Mouse (Mus musculus) intestine, embryonic 16.5 days (tissue): ENCODE data around the gene Klhl35. TPM values are rescaled to one million over a fixed set of nuclear protein-coding genes. Genes with fewer than 3 reads are reported as not detected.

ENCODE experiments used
- ATAC-seq: fragments of 200-750 bp; cut with Nextera tagmentation; 2 replicates; pipeline ENCODE4 v1.8.0; 2017; ENCODE audit warnings: moderate TSS enrichment, moderate library complexity
- H3K27ac ChIP-seq: fragments of 300-500 bp; sonication (generic); 2 replicates; pipeline ENCODE4 v1.5.1; 2014; ENCODE audit warnings: mild to moderate bottlenecking, low read length
- H3K27me3 ChIP-seq: fragments of 300-500 bp; sonication (generic); replicated peaks from 2 replicates; pipeline ENCODE4 v1.6.1; 2014; ENCODE audit warnings: low read length, control low read depth, mixed read lengths; ENCODE audit not compliant: control insufficient read depth, insufficient read depth
- H3K36me3 ChIP-seq: fragments of 300-500 bp; sonication (generic); 2 replicates; pipeline ENCODE4 v1.6.1; 2014; ENCODE audit warnings: low read length, control low read depth; ENCODE audit not compliant: control insufficient read depth, insufficient read depth
- H3K4me1 ChIP-seq: fragments of 300-500 bp; sonication (generic); 2 replicates; pipeline ENCODE4 v1.6.1; 2014; ENCODE audit warnings: low read length, control low read depth, mixed read lengths; ENCODE audit not compliant: control insufficient read depth, insufficient read depth
- H3K4me2 ChIP-seq: fragments of 300-500 bp; sonication (generic); 2 replicates; pipeline ENCODE4 v1.6.1; 2014; ENCODE audit warnings: low read depth, low read length, control low read depth
- H3K4me3 ChIP-seq: fragments of 300-500 bp; sonication (generic); 2 replicates; pipeline ENCODE4 v1.5.1; 2014; ENCODE audit warnings: mild to moderate bottlenecking, low read length
- H3K9ac ChIP-seq: fragments of 300-500 bp; sonication (generic); 2 replicates; pipeline ENCODE4 v1.6.1; 2014; ENCODE audit warnings: low read depth, low read length
- H3K9me3 ChIP-seq: fragments of 300-500 bp; sonication (generic); 2 replicates; pipeline ENCODE4 v1.6.1; 2016; ENCODE audit warnings: low read length, control low read depth; ENCODE audit not compliant: control insufficient read depth
- WGBS: fragments of 180-500 bp; shearing (Covaris S2); extraction: QIAGEN DNeasy Blood & Tissue Kit; methylation state at CpG from one replicate; pipeline ENCODE4 v1.1.7; 2014; 5-methylcytosine and 5-hydroxymethylcytosine counted together
- polyA plus RNA-seq: library from polyadenylated mRNA; unstranded; fragments of >200 nt; fragmentation: Nextera tagmentation; extraction: Ambion mirVana; gene quantifications from 2 replicates; pipeline ENCODE4 v1.2.1, GENCODE M21; 2015

Klhl35 gene
- polyA plus RNA-seq, 1 experiment from 2014 or later, result 0.15 TPM

- Histone ChIP-seq H3K27ac (no peak overlapping the region), H3K4me3 (no peak overlapping the region), H3K4me2 (no peak overlapping the region), H3K9ac (no peak overlapping the region), H3K9me3 (no peaks in the 10 kb centered on the region), H3K4me1 (peaks cover 29% of the 10 kb centered on the region), H3K36me3 (peaks cover 16% of the 10 kb centered on the region), H3K27me3 (no peaks in the 10 kb centered on the region)
- 44% methylated on average over 3 of the region's 3 CpGs for WGBS
- ATAC-seq, result no peak
Measured at GRCm38 (mm10) chr7:99476558-99477114, 10.8 kb downstream of the Klhl35 start.

GRCm38 (mm10) chr7:99477235-99477634, 11.4 kb downstream of the Klhl35 start:
- H3K9ac ChIP-seq, result no peak overlapping the region
- H3K9me3 ChIP-seq, result no peaks in the 10 kb centered on the region
- no peak overlapping the region for H3K27ac ChIP-seq
- H3K27me3 ChIP-seq, result no peaks in the 10 kb centered on the region
- no peak for ATAC-seq
- WGBS, result 87% methylated on average over 5 of the region's 5 CpGs
- H3K4me2 ChIP-seq, result no peak overlapping the region
- H3K36me3 ChIP-seq, result peaks cover 20% of the 10 kb centered on the region
- H3K4me3 ChIP-seq, result no peak overlapping the region
- H3K4me1 ChIP-seq, result peaks cover 35% of the 10 kb centered on the region

DNA sequence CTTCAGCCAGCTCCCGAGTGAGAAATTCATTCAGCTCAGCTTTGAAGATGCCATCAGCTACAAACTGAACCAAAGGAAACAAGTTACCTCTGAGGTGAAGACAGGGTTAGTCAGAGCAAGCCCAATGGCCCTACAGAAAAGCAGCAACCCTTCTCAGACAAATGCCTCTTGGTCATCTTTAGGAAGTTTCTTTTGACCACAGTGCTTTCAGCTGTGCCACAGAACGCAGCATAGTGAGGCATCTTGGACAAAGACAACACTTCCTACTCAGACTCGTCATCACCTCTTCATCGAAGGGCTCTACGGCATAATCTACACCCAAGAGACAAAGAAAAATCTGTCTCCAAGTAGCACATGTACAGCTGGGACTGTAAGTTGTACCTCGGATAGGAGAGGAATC, 16.8 kb downstream of the Klhl35 start:
- Histone ChIP-seq H3K27ac (peak overlapping the region; percentile 79), H3K4me2 (peak overlapping the region; percentile 89), H3K36me3 (peaks cover 16% of the 10 kb centered on the region), H3K9ac (peak overlapping the region; percentile 88), H3K9me3 (no peaks in the 10 kb centered on the region), H3K27me3 (no peaks in the 10 kb centered on the region), H3K4me3 (peak overlapping the region; percentile 70), H3K4me1 (peaks cover 22% of the 10 kb centered on the region)
- no peak for ATAC-seq
- 1% methylated on average over 6 of the region's 6 CpGs for WGBS

- H3K4me1 ChIP-seq, result peaks cover 22% of the 10 kb centered on the region
- peak within 1 kb of the TSS; percentile 79 for H3K27ac ChIP-seq
- no peaks in the 10 kb centered on the region for H3K9me3 ChIP-seq
- H3K4me2 ChIP-seq, result peak within 1 kb of the TSS; percentile 89
- peak within 1 kb of the TSS; percentile 70 for H3K4me3 ChIP-seq
- peak within 1 kb of the TSS; percentile 88 for H3K9ac ChIP-seq
- under 1% methylated on average over 45 of the region's 45 CpGs for WGBS
- H3K36me3 ChIP-seq, result peaks cover 13% of the 10 kb centered on the region
- peak; percentile 95 for ATAC-seq
- H3K27me3 ChIP-seq, result no peaks in the 10 kb centered on the region
Measured at GRCm38 (mm10) chr7:99483271-99483923, 17.6 kb downstream of the Klhl35 start, which contains the start of gene Rps3. Gene Rps3 (minus strand): TSS chr7:99483738.

DNA sequence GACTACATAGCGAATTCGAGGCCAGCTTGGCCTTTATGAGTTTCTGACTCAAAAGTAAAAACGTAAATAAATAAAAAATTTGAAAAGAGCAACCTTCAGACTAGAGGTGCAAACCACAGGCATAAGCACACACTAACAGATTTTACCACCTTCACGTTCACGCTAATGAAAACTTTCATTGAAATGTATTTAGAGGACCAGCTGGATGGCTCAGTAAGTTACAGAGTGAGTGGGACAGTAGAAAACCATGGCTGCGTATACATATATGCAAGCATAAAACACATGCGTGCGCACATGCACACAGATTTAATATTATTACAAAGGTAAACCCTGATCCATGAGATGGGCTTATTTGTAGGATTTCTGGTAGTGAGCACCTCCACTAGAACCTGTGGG, 18.1 kb downstream of the Klhl35 start:
- no peaks in the 10 kb centered on the region for H3K27me3 ChIP-seq
- H3K9me3 ChIP-seq, result no peaks in the 10 kb centered on the region
- no peak overlapping the region for H3K9ac ChIP-seq
- H3K36me3 ChIP-seq, result peaks cover 12% of the 10 kb centered on the region
- peak; percentile 22 for ATAC-seq
- 42% methylated on average over 8 of the region's 8 CpGs for WGBS
- H3K4me2 ChIP-seq, result peak overlapping the region; percentile 39
- H3K4me3 ChIP-seq, result peak overlapping the region; percentile 27
- peaks cover 22% of the 10 kb centered on the region for H3K4me1 ChIP-seq
- H3K27ac ChIP-seq, result 0 out of 2 replicates have a peak overlapping the region, but pooled peaks have one; percentile 8

DNA sequence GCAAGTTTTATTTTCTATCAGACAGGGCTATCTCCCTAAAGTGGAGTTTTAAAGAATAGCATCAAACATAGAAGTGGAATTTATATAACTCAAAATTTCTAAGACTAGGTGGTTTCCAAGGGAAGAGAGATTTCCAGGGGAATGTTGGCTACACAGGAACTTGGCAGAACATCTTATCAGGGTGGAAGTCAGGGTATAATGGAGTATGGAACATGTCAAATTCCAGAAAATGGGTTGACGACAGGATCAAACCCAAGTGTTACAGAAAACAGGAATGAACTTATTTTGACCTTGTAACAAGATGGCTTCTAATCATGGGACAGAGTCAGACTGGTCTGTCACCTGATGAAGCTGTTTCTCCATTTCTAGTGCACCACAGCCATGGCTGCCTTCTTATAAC, 18.9 kb downstream of the Klhl35 start:
- 82% methylated on average over 1 of the region's 1 CpGs for WGBS
- Histone ChIP-seq H3K4me2 (no peak overlapping the region), H3K36me3 (peaks cover 8% of the 10 kb centered on the region), H3K9me3 (no peaks in the 10 kb centered on the region), H3K4me3 (no peak overlapping the region), H3K27me3 (no peaks in the 10 kb centered on the region), H3K27ac (no peak overlapping the region), H3K4me1 (peaks cover 22% of the 10 kb centered on the region), H3K9ac (no peak overlapping the region)
- ATAC-seq, result no peak

DNA sequence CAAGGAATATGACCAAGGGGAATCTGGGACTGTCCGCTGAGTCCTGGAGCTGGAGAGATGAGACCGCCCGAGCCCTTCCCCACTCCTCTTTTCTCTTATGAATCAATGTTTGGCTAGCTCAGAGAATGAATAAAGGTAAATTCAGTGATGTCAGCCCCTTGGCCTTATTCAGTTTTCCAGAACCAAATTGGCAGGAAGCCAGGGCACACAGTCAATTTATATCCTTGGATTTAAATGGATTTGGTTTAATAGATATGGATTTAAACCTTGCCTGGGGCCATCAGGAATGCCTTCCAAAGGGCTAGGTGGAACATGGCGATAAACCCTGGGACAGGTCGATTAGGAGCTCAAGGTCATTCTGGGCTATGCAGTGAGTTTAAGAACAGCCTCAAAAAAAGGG, 23.9 kb downstream of the Klhl35 start:
- WGBS, result 68% methylated on average over 5 of the region's 5 CpGs
- Histone ChIP-seq H3K9ac (no peak overlapping the region), H3K36me3 (no peaks in the 10 kb centered on the region), H3K4me2 (no peak overlapping the region), H3K9me3 (peaks cover 3% of the 10 kb centered on the region; the same call in 1 of the 2 replicates), H3K27me3 (no peaks in the 10 kb centered on the region), H3K4me3 (no peak overlapping the region), H3K4me1 (no peaks in the 10 kb centered on the region), H3K27ac (no peak overlapping the region)
- ATAC-seq, result no peak

GRCm38 (mm10) chr7:99499128-99499527, 33.3 kb downstream of the Klhl35 start:
- H3K9ac ChIP-seq, result no peak overlapping the region
- no peak for ATAC-seq
- no peak overlapping the region for H3K27ac ChIP-seq
- H3K27me3 ChIP-seq, result no peaks in the 10 kb centered on the region
- H3K9me3 ChIP-seq, result no peaks in the 10 kb centered on the region
- no peak overlapping the region for H3K4me2 ChIP-seq
- no peaks in the 10 kb centered on the region for H3K36me3 ChIP-seq
- H3K4me1 ChIP-seq, result no peaks in the 10 kb centered on the region
- no peak overlapping the region for H3K4me3 ChIP-seq
- WGBS, result 59% methylated on average over 1 of the region's 1 CpGs

DNA sequence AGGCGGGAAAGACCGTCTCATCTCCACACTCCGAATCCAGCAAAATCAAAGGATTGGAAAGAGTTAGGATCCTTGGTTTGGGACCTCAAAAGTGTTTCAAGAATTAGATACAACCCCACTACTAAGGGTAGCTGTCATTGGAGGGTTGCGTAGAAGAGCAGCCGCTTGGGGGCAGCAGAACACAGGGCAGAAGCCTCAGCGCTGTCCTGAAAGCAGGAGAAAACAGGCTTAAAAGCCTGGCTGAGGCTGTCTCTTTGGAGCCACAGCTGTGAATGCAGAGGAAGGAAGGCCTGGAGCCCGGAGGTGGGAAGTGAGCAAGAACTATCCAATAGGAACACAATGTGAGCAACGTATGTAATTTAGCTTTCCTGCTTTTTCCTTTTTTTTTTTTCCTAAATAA, 34.4 kb downstream of the Klhl35 start:
- peak; percentile 78 for ATAC-seq
- Histone ChIP-seq H3K36me3 (no peaks in the 10 kb centered on the region), H3K4me2 (no peak overlapping the region), H3K9me3 (no peaks in the 10 kb centered on the region), H3K9ac (no peak overlapping the region), H3K27me3 (no peaks in the 10 kb centered on the region), H3K4me1 (no peaks in the 10 kb centered on the region), H3K27ac (no peak overlapping the region), H3K4me3 (no peak overlapping the region)
- 5% methylated on average over 8 of the region's 8 CpGs for WGBS
